Mouse (Mus musculus) small intestine, adult 2 months (tissue): Measurements from ENCODE around the gene Dok5.

ENCODE experiments used
- CTCF ChIP-seq: fragments of 200-500 bp; IDR thresholded peaks from 2 replicates; pipeline ENCODE4 v1.5.1; 2012; ENCODE audit warnings: low read depth, mild to moderate bottlenecking, control low read depth, inconsistent platforms, low read length, moderate library complexity, mixed read lengths; ENCODE audit not compliant: insufficient replicate concordance, insufficient read length; ENCODE audit errors: extremely low read depth
- POLR2A ChIP-seq: fragments of 200-500 bp; IDR thresholded peaks from 2 replicates; pipeline ENCODE4 v1.6.1; 2012; ENCODE audit warnings: low read depth, mild to moderate bottlenecking, control low read depth, inconsistent platforms, low read length, moderate library complexity

DNA sequence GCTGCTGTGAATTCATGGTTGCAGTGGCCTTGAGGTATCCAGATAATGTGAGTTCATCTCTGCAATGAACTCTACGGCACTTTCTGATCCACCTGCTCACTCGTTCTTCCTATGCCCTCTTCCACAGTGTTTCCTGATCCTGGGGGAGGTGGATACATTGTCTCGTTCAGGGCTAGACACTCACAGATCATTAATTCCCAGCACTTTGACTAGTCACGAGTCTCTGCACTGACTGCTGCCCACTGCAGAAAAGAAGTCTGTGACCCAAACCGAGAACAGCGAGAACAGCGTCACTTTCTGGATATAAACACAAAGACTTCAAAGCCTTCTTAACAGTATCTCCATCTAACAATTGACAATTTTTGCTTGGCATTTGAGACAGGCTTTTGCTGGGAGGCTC lies 125.9 kb downstream of the Dok5 start:
- no peak for TF ChIP-seq CTCF
- TF ChIP-seq POLR2A, result no peak
